Mouse (Mus musculus) stomach, embryonic 14.5 days (tissue): Measurements from ENCODE around the gene Peg10. TPM values are rescaled to one million over a fixed set of nuclear protein-coding genes. Genes with fewer than 3 reads are reported as not detected.

Source experiments
- polyA plus RNA-seq: library from polyadenylated mRNA; unstranded; fragments of >200 nt; fragmentation: Nextera tagmentation; extraction: Ambion mirVana; gene quantifications from 2 replicates; pipeline ENCODE4 v1.2.1, GENCODE M21; 2014

The Peg10 gene
- polyA plus RNA-seq, 1 experiment from 2014 or later, result 8.5 TPM

Other genes with a start within 250 kb of the Peg10 start
- gene Col1a2, start 242.5 kb upstream of the Peg10 start, polyA plus RNA-seq, result 751 and 803 TPM in 2 replicates
- 37.6 and 42.3 TPM in 2 replicates for gene Casd1, start 146.5 kb upstream of the Peg10 start, polyA plus RNA-seq
- gene Sgce, start 99 bp upstream of the Peg10 start, polyA plus RNA-seq, result 65.5 and 67.5 TPM in 2 replicates
- gene Ppp1r9a, start 155.6 kb downstream of the Peg10 start, polyA plus RNA-seq, result 31.6 and 36.3 TPM in 2 replicates